Mouse (Mus musculus) embryo, embryonic 9.5 days (tissue): ENCODE measurements around the gene Wnt10a.
"Not testable (repeated sequence)": the region's sequence is repeated elsewhere in the genome, so short reads cannot be mapped to it uniquely, and the experiment has no call there.

Source experiments
- DNase-seq: peaks from one replicate; pipeline ENCODE4 v3.0.0-alpha.2; 2017; ENCODE audit errors: extremely low spot score

Gene Wnt10a

DNA sequence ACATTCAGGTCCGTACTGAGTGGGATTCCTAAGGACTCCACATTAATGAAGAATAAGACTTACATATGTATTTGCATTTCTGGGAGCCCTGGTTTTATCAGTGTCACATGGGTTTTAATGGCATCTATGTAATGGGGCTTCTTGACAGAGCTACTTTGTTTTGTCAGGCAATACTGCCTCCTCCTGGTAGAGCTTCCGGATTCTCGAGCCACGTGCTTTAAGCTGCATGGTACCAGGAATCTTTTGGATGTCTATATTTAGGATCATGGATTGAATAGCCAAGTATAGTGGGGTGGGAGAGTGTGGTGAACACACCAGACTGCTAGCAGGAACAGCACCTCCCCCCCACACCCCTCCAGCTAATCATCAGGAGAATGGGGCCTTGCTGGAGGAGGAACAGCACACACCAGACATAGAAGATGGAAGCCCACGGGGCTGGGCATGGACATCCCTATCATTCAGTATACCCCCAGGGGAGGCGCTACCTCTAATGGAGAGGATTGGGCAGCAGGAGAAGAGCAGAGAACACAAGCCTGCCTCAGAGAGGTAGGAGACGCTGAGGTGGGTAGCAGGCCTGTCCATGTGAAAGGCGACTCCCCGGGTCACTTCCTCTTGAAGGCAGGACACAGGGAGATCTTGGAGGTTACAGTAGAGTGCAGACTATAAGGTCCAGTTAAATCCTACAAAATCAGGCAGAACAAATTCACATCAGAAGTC, 23.8 kb downstream of the Wnt10a start:
- no peak for DNase-seq

DNA sequence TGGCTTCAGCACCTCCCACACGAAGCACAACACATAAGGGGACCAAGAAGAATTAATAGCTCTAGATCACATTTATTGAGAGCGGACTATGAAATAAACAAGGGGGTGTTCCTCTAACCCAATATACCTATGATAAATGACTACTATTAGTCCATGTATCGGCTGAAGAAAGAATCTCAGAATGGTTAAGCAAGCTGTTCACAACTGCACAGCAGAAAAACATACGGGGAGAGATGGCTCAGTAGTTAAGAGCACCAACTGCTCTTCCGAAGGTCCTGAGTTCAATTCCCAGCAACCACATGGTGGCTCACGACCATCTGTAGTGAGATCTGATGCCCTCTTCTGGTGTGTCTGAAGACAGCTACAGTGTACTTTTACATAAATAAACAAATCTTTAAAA, 24.6 kb downstream of the Wnt10a start:
- not testable (repeated sequence) for DNase-seq

GRCm38 (mm10) chr1:74816612-74817199, 25.4 kb downstream of the Wnt10a start:
- DNase-seq = peak; percentile 94

DNA sequence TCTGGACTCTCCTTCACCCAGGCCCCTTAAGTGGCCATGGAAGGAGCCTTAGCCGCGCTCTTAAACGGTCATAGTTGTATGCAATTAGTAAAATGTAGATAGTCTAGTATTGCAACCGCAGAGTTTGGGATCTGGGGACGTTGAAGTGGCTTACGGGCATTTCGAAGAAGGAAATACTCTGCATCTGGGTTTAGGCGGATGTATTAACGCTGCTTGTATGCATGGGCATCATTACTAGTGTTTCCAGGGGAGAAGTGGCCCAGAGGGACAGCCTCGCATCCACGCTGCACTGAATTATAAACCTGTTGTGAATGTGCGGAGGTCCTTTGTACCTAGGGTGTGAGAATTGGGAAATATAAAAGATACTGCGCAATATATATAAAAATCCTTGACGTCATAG, 25.9 kb downstream of the Wnt10a start:
- DNase-seq = no peak

DNA sequence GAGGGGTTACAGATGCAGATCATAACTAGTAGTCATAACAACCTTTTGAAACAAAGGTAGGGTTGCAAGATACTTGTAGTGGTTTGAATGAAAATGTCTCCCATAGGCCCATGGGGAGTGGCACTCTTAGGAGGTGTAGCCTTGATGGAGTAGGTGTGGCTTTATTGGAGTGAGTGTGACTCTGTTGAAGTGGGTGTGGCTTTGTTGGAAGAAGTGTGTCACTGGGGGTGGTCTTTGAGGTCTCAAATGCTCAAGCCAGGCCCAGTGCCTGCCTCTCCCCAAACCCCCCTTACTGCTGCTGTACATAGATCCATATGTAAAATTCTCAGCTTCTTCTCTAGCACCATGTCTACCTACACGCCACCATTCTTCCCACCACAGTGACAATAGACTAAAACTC, 27.2 kb downstream of the Wnt10a start:
- no peak for DNase-seq

DNA sequence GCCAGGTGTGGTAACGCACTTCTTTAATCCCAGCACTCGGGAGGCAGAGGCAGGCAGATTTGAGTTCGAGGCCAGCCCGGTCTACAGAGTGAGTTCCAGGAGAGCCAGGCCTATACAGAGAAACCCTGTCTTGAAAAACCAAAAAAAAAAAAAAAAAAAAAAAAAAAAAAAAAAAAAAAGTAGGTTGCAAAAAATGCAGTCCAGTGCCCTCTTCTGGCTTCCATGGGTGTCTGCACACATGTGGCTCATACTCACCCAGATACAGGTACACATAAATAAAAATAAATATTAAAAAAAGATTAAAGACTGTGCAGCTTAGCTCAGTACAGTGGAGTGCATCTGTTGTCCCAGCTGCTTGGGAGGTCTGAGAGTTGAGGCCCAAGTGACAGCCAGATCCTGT, 32.3 kb downstream of the Wnt10a start:
- not testable (repeated sequence) for DNase-seq

GRCm38 (mm10) chr1:74824518-74825302, 33.4 kb downstream of the Wnt10a start:
- peak; percentile 67 for DNase-seq

GRCm38 (mm10) chr1:74830061-74830460, 38.7 kb downstream of the Wnt10a start:
- DNase-seq = no peak

- no peak for DNase-seq
These were observed 41.9 kb downstream of the Wnt10a start for GRCm38 (mm10) chr1:74833255-74833654.

DNA sequence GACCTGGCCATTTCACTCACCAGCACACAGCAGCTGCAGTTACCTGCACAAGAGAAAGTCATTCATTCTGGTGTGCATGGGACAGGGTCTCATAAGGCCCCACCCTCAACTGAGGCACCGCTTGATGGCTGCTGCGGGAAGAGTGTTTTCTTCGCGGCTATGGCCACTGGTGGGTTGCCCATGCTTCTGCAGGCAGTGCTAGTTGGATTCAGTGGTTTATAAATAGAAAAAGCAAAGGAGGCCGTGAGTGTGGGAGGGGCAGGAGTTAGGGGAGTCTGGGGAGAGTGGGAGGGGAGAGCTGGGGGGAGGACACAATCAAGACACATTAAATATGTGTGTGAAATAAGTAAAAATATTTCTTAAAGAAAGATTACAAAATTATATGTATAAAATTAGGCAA, 51.8 kb downstream of the Wnt10a start:
- no peak for DNase-seq

DNA sequence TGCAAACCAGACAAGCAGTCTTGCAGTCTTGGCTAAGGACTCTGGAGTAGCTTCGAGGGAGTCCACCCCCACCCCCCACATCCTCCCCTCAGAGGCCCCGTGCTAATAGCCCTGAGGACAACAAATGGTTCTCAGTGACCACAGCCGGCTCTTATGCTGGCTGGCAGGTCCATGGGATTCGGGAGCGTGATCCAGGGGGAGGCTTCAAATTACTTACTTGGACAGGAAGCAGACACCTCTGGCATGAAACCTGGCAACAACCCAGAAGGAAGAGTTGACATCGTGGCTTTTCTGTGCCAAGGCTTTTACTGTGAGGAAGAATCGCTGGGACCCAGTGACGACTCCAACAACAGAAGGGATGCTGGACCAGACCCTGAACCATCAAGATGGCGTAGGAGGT, 55.0 kb downstream of the Wnt10a start:
- peak; percentile 19 for DNase-seq

- no peak for DNase-seq
These were observed 57.6 kb downstream of the Wnt10a start for GRCm38 (mm10) chr1:74848946-74849345.

DNA sequence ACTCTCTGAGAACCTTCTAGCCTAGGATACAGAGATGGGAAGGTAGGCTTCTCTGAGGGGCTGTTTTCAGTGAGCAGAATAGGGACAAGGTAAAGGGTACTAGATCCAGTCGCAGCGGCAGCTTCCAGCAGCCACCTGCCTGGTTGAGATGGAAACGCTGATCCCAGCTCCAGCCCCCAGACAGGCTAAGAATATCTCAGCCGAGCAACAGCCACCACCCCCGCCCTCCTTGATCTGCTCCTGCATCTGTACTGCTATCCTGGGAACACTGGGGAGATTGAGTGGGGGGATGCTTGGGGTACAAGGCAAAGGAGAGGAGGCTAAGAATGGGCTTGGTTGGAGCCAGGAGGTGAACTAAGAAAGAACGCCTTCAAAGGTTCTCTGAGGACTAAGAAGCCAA, 58.9 kb downstream of the Wnt10a start:
- no peak for DNase-seq

GRCm38 (mm10) chr1:74851001-74851775, 59.9 kb downstream of the Wnt10a start:
- no peak for DNase-seq
